Mouse (Mus musculus): ENCODE results near the gene Man1a. TPM values are rescaled to one million over a fixed set of nuclear protein-coding genes. Genes with fewer than 3 reads are reported as not detected.
A peak's percentile ranks its signal among the peaks of the same experiment; 100 is the strongest.

Gene Man1a
- total and polyA plus RNA-seq, 2 experiments: 45.4 to 161 TPM

GRCm38 (mm10) chr10:53974180-53974579 lies 102.2 kb downstream of the Man1a start:
- Histone ChIP-seq H3K27me3 (ENCODE audit: control insufficient read depth, insufficient read depth, low read length) (no peaks in the 10 kb centered on the region), H3K4me1 (ENCODE audit: control insufficient read depth, insufficient read depth, low read length) (peaks cover 4% of the 10 kb centered on the region; the same call in 1 of the 2 replicates), H3K9ac (ENCODE audit: low read depth, low read length) (no peak overlapping the region), H3K36me3 (ENCODE audit: control insufficient read depth, insufficient read depth, low read length) (peaks cover 13% of the 10 kb centered on the region), H3K79me2 (ENCODE audit: control insufficient read depth, insufficient read depth, low read length) (peaks cover 5% of the 10 kb centered on the region; the same call in 1 of the 2 replicates), H3K27ac (replicated peaks; ENCODE audit: insufficient read depth, low read depth, low read length) (no peak overlapping the region), H3K4me3 (ENCODE audit: insufficient read depth, low read depth, low read length) (no peak overlapping the region)
- peak; percentile 42 for DNase-seq (ENCODE audit: extremely low read depth, low read depth, low spot score)
- TF ChIP-seq POLR2A (IDR thresholded peaks at IDR 0.05; ENCODE audit: extremely low read depth, insufficient read depth, low read length) (no peak), CTCF (IDR thresholded peaks at IDR 0.05; ENCODE audit: low read depth, low read length) (no peak)

GRCm38 (mm10) chr10:53959759-53960158 lies 116.7 kb downstream of the Man1a start:
- Histone ChIP-seq H3K27me3 (ENCODE audit: control insufficient read depth, insufficient read depth, low read length) (no peaks in the 10 kb centered on the region), H3K27ac (replicated peaks; ENCODE audit: insufficient read depth, low read depth, low read length) (no peak overlapping the region), H3K4me3 (ENCODE audit: insufficient read depth, low read depth, low read length) (no peak overlapping the region), H3K4me1 (ENCODE audit: control insufficient read depth, insufficient read depth, low read length) (no peaks in the 10 kb centered on the region), H3K36me3 (ENCODE audit: control insufficient read depth, insufficient read depth, low read length) (peaks cover 2% of the 10 kb centered on the region; the same call in 1 of the 2 replicates), H3K9ac (ENCODE audit: low read depth, low read length) (no peak overlapping the region), H3K79me2 (ENCODE audit: control insufficient read depth, insufficient read depth, low read length) (no peaks in the 10 kb centered on the region; the same call in 1 of the 2 replicates)
- 85% methylated on average over 3 of the region's 3 CpGs for WGBS
- TF ChIP-seq POLR2A (IDR thresholded peaks at IDR 0.05; ENCODE audit: extremely low read depth, insufficient read depth, low read length): no peak
- DNase-seq (ENCODE audit: extremely low read depth, low read depth, low spot score): no peak

DNA sequence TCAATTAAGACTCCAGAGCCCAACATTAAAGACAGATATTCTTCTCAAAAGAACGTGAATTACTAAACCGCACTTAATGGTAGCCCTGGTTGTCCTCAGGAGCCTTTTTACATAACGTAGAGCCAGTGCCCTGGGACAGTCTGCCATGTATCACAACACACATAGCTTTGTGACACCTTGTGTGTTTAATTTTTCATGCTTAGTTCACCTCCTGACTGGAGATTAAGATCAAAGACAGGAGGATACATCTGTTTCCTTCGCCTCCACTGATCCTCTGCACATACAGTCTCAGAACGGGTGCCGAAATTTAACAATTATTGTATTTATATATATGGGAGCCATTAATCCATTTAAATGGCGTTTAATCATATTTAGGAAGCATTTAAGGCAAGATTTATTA lies 134.8 kb downstream of the Man1a start:
- Histone ChIP-seq H3K27ac (replicated peaks; ENCODE audit: insufficient read depth, low read depth, low read length) (no peak overlapping the region), H3K27me3 (ENCODE audit: control insufficient read depth, insufficient read depth, low read length) (no peaks in the 10 kb centered on the region), H3K36me3 (ENCODE audit: control insufficient read depth, insufficient read depth, low read length) (no peaks in the 10 kb centered on the region), H3K9ac (ENCODE audit: low read depth, low read length) (no peak overlapping the region), H3K4me1 (ENCODE audit: control insufficient read depth, insufficient read depth, low read length) (no peaks in the 10 kb centered on the region), H3K4me3 (ENCODE audit: insufficient read depth, low read depth, low read length) (no peak overlapping the region), H3K79me2 (ENCODE audit: control insufficient read depth, insufficient read depth, low read length) (no peaks in the 10 kb centered on the region; the same call in 1 of the 2 replicates)
- WGBS: 90% methylated on average over 7 of the region's 7 CpGs
- no peak for DNase-seq (ENCODE audit: extremely low read depth, low read depth, low spot score)
- TF ChIP-seq POLR2A (IDR thresholded peaks at IDR 0.05; ENCODE audit: extremely low read depth, insufficient read depth, low read length): no peak
- no peak for TF ChIP-seq CTCF (IDR thresholded peaks at IDR 0.05; ENCODE audit: low read depth, low read length)

DNA sequence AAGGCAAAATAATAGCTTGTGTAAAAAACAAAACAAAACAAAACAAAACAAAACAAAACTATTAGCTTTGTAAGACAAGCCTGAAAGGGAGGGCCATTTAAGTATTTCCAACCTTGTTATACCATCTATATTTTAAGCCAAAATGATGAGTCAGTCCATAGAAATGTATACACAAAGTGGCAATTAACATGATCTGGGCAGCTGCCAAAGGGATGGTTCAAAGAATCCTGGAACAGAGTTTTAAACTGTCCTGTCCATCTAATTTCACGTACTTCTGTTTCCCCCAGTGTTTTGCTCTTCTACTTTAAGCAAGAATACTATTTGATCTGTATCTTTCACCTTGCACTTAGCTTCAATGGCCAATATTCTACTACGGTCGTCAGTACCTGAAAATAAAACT lies 138.2 kb downstream of the Man1a start:
- no peaks in the 10 kb centered on the region for H3K4me1 ChIP-seq (ENCODE audit: control insufficient read depth, insufficient read depth, low read length)
- H3K9ac ChIP-seq (ENCODE audit: low read depth, low read length): no peak overlapping the region
- TF ChIP-seq POLR2A (IDR thresholded peaks at IDR 0.05; ENCODE audit: extremely low read depth, insufficient read depth, low read length) (no peak), CTCF (IDR thresholded peaks at IDR 0.05; ENCODE audit: low read depth, low read length) (no peak)
- peaks cover 14% of the 10 kb centered on the region for H3K36me3 ChIP-seq (ENCODE audit: control insufficient read depth, insufficient read depth, low read length)
- H3K27ac ChIP-seq (replicated peaks; ENCODE audit: insufficient read depth, low read depth, low read length): no peak overlapping the region
- WGBS: 80% methylated on average over 3 of the region's 3 CpGs
- H3K4me3 ChIP-seq (ENCODE audit: insufficient read depth, low read depth, low read length): no peak overlapping the region
- DNase-seq (ENCODE audit: extremely low read depth, low read depth, low spot score): no peak
- no peaks in the 10 kb centered on the region for H3K27me3 ChIP-seq (ENCODE audit: control insufficient read depth, insufficient read depth, low read length)
- H3K79me2 ChIP-seq (ENCODE audit: control insufficient read depth, insufficient read depth, low read length): peaks cover 2% of the 10 kb centered on the region; the same call in 1 of the 2 replicates

GRCm38 (mm10) chr10:53936078-53936477 lies 140.3 kb downstream of the Man1a start:
- Histone ChIP-seq H3K79me2 (ENCODE audit: control insufficient read depth, insufficient read depth, low read length) (peaks cover 2% of the 10 kb centered on the region; the same call in 1 of the 2 replicates), H3K27me3 (ENCODE audit: control insufficient read depth, insufficient read depth, low read length) (no peaks in the 10 kb centered on the region), H3K36me3 (ENCODE audit: control insufficient read depth, insufficient read depth, low read length) (peaks cover 26% of the 10 kb centered on the region), H3K9ac (ENCODE audit: low read depth, low read length) (no peak overlapping the region), H3K27ac (replicated peaks; ENCODE audit: insufficient read depth, low read depth, low read length) (no peak overlapping the region), H3K4me1 (ENCODE audit: control insufficient read depth, insufficient read depth, low read length) (no peaks in the 10 kb centered on the region), H3K4me3 (ENCODE audit: insufficient read depth, low read depth, low read length) (no peak overlapping the region)
- TF ChIP-seq CTCF (IDR thresholded peaks at IDR 0.05; ENCODE audit: low read depth, low read length) (no peak), POLR2A (IDR thresholded peaks at IDR 0.05; ENCODE audit: extremely low read depth, insufficient read depth, low read length) (no peak)
- peak; percentile 91 for DNase-seq (ENCODE audit: extremely low read depth, low read depth, low spot score)
- WGBS: 39% methylated on average over 3 of the region's 3 CpGs

DNA sequence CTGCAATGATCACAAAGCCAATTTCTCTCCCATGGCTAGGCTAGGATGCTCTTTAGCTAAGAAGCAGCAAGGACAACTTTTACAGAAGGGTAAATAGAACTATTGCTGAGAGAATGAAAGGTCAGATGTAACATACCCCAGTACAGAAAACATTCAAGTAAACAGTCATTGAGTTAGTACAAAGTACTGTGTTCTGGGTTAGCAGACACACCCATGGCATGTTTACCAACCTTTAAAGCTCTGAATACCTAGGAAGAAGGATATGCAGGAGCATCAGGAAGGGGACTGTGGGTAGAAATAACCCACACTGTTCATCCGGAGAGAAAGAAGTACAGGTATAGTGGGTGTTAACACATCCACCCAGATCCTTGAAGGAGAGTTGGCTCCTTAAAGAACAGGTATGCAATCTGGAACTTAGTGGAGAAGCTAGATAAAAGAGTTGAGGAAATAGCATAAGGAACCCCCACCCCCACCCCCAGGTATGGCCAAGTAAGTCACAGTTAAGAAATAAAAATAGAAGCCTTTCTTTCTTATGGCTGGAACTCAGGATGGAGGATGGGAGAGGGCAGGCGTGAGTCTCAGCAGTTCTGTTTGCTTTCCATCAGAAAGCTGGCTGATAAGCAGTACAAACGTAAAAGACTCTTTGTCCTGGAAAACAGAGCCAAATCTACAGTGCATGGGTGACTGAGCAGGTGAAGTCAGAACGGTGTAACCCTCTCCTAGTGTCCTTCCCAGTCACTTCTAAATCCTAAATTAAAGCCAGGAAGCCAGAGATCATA lies 146.5 kb downstream of the Man1a start:
- peak overlapping the region; percentile 61 for H3K27ac ChIP-seq (replicated peaks; ENCODE audit: insufficient read depth, low read depth, low read length)
- peaks cover 10% of the 10 kb centered on the region for H3K4me1 ChIP-seq (ENCODE audit: control insufficient read depth, insufficient read depth, low read length)
- H3K4me3 ChIP-seq (ENCODE audit: insufficient read depth, low read depth, low read length): no peak overlapping the region
- H3K9ac ChIP-seq (ENCODE audit: low read depth, low read length): no peak overlapping the region
- no peak for TF ChIP-seq CTCF (IDR thresholded peaks at IDR 0.05; ENCODE audit: low read depth, low read length)
- TF ChIP-seq POLR2A (IDR thresholded peaks at IDR 0.05; ENCODE audit: extremely low read depth, insufficient read depth, low read length): no peak
- peaks cover 29% of the 10 kb centered on the region for H3K36me3 ChIP-seq (ENCODE audit: control insufficient read depth, insufficient read depth, low read length)
- H3K79me2 ChIP-seq (ENCODE audit: control insufficient read depth, insufficient read depth, low read length): 0 out of 2 replicates have a peak, but pooled peaks cover under 1% of the 10 kb centered on the region
- H3K27me3 ChIP-seq (ENCODE audit: control insufficient read depth, insufficient read depth, low read length): no peaks in the 10 kb centered on the region
- peak; percentile 93 for DNase-seq (ENCODE audit: extremely low read depth, low read depth, low spot score)
- WGBS: 20% methylated on average over 4 of the region's 4 CpGs
